Mouse (Mus musculus) T-helper 17 cell (primary cell): ENCODE measurements around the gene Nt5c3b.

ENCODE experiments used
- in situ Hi-C, 2 experiments: fragments of 300-600 bp; cut with MboI, MseI; formaldehyde crosslinking; loops; 1 replicate in 1 of 2; 2 replicates in 1 of 2; pipeline ENCODE4 v1.15.1; 2025; ENCODE audit warnings: high pct_unique_total_duplicates in 2 of 2

The Nt5c3b gene

DNA sequence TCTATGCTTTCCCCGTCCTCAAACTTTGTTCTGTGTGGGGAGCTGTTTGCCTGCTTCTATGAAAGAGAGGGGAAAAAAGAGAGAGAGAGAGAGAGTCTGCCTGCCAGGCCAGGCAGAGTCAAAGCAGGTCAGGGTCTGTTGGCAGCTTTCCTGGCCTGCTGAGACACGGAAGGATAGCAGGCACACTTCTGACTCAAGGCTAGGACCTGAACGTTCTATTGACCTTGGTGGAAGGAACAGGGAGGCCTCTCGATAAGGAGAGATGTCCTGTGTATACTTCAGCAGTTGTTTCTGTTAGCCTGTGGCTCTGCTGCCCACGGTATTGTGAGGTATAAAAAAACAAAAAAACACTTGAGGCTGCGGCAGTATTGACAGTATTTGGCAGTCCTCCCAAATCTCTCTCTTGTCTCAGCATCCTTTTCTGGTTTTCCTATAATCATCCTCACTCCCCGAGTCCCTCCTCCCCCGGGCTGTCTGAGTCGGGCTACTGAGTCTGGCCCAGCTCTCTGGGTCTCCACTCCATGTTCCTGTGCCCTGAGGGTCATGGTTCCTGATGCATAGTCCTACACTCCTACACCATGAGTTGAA, 12.9 kb downstream of the Nt5c3b start:
- in situ Hi-C loops: no loop called here

DNA sequence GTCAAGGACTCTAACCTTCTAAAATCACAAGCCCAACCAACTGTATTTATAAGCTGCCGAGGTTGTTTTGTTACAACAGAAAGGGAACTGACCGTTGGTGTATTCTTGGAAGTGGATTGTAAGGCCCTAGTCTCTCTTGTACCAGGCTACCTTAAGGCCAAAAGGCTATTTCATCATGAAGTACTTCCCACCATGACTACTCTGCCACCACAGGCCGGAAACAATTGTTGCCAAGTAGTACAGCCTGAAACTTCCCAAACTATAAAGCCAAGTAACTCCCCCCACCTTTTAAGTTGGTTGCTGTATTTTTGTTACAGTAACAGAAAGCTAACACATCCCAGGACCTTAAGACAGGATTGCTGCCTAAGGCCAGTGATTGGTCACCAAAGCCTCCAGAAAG, 14.8 kb downstream of the Nt5c3b start:
- in situ Hi-C loops: no loop called here

DNA sequence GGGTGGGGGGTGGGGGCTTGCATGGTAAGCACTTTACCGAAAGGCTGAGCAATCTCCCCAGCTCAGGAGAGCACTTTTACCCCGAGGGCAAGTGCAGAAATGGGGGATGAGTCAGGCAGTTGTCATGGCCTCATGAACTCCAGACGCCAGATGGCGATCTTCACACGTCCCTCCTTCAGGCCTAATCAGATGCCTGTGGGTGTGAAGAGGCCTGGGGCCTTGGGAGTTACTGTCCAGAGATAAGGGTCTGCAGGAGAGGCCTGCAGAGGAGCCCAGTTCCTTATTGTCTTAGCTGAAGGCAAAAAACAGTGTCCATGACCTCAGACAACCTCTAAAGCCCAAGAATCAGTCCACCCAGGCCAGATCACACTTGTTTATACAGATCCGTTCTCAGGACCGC, 15.8 kb downstream of the Nt5c3b start:
- in situ Hi-C loops: no loop called here

DNA sequence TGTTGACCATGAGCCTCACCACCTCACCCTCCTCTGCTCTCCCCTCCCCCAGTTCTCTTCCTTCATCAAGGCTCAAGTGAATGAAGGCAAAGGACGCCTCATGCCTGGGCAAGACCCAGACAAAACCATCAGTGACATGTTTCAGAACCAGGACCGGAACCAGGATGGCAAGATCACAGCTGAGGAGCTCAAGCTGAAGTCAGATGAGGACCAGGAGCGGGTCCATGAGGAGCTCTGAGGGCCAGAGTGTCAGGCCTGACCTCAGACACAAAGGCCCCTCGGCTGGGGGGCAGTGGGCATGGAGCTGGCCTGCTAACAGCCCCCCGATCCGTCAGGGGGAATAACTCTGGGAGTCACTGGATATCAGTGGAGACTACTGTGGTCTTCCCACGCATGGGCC, 17.8 kb downstream of the Nt5c3b start:
- in situ Hi-C loops: no loop called here

DNA sequence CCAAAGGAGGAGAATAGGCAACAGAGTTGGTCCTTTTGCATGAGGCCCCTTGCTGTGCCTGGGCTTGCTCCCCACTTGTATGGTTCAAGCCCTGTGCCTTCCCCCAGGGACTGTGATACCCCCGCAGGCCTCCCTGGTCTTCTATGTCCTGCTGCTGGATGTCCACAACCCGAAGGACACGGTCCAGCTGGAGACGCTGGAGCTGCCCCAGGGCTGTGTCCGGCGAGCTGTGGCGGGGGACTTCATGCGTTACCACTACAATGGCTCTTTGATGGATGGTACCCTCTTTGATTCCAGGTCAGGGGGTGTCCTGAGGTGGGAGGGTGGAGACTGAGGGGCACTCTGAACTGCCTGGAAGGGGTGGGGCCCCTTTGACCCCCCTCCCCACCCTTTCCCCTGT, 20.1 kb downstream of the Nt5c3b start:
- in situ Hi-C loops: no loop called here

DNA sequence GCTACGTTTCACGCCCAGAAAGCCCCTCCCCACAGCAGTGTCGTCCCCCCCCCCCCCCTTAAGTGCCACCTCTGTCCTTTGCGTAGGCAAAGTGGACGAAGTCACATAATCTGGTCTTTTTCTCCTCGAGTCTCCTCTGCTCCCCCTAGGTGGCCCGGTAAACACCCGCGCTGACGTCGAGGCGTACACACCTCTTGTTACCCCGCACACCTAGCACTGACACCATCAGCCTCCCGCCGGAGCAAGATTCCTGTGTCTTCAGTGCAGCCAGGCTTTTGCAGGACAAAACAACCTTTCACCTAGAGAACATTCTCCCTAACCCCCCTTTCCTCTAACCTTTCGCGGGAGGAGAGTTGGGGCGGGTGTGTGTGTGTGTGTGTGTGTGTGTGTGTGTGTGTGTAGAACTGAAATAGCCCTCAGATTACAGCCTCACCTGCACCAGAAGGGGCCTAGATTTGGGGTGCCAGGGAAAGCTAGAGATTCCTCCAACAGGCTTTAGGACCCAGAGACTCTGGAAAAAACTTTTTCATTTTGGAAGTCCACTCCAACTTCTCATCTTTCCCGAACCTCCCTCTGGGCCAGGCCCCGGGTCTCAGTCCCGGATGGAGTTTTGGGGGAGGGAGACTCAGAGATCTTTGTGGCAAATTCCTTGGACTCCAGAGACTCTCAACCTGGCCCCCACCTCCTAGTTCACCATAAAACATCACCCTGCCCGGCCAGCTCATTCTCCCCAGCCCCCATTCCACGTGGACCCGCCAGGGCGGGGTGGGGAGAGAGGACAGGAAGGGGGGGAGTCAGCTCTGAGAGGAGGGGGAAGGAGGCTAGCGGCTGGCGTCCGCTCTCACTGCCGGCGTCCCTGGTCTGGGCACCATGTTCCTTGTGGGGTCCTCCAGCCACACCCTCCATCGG, 26.4 kb downstream of the Nt5c3b start, which contains the start of gene Fkbp10:
TSS of gene Fkbp10 (plus strand) at position 784 of the 909 bp plus-strand sequence.
- in situ Hi-C loops: no loop called here

DNA sequence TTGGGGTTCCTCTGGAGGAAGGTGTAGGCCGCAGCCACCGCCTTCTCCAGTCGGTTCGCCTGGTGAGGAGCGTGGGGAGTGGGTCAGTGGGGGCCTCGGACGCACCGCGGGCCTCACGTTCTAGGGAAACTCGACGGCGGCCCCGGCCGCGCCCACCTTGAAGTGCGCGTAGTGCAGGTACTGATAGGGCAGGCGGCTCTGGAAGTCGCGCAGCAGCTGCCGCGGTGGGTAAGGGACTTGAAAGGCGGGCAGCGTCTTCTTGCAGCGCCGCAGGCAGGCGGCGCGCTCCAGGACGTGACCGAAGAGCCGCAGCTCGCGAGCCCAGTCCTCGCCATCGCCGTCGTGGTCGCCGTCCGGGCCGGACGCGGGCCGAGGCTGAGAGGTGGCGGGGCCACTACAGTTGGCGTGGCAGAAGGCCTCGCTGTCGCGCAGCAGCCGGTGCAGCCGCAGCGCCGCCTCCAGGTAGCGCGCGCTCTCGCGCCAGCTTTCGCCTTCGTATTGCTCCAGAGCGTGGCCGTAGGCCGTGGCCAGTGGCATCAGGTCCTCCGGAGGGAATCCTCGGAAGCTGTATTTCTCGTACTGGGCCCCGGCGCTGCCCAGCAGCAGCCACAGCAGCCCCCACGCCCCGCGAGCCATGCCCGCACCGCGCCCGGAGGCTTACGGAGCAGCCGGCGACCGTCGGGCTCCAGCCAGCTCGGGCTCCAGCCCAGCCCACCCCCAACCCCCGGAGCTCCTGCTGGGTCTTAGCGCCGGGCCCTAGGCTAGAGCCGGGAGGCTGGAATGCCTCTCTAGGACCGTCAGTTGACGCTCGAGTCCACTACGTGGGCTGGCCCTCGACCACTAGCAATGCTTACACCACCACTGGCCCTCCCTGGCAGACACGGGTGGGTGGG, 27.3 kb downstream of the Nt5c3b start, which contains the start of gene P3h4:
TSS of gene P3h4 (minus strand) at position 816 of the 893 bp plus-strand sequence.
- in situ Hi-C loops: no loop called here

DNA sequence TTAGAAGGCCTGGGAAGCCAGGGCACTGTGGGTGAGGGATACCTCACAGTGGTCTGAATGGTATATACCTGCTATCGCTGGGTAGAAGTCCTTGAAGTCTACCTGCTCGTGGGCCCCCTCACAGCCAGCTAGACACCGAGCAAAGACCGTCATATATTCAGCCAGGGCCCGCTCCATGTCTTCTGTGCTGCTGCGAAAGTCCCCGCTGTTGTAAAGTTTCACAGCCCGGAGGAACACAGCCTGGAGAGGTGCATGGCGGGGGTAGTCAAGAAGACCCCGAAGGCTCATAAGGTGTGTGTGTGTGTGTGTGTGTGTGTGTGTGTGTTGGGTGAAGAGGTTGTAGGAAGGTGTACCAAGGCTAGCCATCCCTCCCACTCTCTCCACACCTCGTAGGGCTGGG, 28.1 kb downstream of the Nt5c3b start:
- in situ Hi-C loops: no loop called here

DNA sequence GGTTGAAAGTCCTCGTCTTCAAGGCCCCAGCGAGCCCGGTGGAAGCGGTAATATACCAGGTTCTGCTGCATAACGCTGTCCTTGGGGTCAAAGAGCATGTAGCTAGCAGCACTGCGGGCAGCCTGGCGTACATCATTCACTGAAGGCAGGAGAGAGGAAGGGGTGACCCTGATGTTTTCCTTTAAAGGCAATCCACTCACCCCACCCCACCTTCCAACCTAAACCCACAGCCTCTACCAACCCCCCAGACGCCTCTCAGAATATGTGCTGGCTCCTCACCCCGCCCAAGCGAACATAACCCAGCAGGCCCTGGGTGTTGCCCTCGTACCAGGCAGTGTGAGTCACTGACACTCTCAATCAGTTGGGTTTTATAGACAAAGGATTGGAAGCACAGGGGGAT, 29.9 kb downstream of the Nt5c3b start:
- in situ Hi-C loops: no loop called here

DNA sequence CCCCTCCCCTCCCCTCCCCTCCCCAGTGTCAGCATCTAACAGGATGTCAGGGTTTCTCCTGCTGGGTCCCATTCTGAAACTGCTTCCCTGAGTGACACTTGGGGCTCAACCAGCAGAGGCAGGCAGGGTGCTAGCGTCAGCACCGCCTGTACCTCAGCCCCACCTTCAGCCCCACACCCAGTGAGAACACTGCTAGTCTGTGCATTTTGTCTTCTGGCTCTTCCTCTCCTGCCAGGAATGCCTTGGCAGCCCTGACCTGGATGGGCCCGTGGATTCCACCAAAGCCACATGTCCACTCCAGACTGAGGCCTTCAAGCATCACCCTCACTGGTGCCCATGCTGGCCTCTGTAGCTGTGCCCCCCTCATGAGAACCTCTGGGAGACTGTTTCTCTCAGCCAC, 31.9 kb downstream of the Nt5c3b start:
- in situ Hi-C loops: no loop called here

DNA sequence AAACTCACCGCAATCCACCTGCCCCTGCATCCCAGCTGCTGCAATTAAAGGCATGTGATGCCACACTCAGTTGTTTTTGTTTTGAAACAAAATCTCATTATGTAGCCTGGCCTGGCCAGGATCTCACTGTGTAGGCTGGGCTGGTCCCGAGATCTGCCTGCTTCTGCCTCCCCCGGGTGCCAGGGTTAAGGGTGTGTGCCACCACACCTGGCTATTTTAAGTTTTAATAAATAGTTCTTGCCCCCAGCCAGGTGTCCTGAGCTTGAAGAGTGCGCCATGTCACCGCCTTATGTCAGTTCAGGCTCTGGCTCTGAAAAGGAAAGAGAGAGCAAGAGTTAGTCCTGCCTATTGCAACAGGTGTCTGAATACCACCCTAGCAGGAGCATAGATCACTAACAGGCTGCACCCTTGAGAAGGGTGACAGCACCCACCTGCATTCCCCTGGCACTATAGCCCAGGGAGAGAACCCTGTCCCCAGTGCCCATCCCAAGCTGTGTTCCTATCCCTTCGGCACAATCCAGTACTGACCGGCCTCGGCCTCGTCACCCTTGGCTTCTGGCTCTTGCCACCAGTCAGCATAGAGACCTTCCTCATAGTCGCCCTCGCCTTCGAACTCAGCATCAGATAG, 32.7 kb downstream of the Nt5c3b start:
- in situ Hi-C loops: no loop called here

DNA sequence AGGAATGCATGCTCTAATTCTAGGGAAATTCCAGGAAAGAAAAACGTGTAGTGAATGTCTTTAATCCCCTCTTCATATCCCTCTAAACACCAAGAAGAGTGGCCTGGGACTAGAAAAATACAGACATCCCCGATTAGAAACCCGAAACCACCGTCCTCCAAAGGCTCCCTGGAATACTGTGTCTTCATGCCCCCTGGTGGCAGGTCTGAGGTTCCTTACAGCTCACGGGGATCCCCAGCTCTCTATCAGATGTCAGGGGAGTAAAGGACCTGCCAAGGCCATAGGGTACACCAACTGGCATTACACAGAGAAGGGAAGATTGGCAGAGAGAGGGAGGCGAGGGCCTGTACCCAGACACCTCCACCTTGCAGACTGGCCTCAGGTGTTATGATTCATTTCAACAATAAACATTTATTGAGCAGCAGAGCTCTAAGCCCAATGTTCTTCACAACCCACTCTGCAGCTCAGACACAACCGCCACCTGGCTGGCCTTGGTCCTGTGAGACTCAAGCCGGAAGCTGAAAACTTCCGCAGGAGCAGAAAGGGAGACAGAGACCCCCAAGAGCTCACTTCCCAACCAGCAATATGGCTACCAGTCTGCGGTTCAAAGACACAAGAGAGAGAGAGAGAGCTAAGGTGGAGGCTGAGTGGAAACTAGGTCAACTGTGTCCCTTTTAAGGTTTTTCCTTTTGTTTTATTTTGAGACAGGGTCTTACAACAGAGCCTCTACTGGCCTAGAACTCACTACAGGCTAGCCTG, 33.4 kb downstream of the Nt5c3b start:
- in situ Hi-C loops: no loop called here

DNA sequence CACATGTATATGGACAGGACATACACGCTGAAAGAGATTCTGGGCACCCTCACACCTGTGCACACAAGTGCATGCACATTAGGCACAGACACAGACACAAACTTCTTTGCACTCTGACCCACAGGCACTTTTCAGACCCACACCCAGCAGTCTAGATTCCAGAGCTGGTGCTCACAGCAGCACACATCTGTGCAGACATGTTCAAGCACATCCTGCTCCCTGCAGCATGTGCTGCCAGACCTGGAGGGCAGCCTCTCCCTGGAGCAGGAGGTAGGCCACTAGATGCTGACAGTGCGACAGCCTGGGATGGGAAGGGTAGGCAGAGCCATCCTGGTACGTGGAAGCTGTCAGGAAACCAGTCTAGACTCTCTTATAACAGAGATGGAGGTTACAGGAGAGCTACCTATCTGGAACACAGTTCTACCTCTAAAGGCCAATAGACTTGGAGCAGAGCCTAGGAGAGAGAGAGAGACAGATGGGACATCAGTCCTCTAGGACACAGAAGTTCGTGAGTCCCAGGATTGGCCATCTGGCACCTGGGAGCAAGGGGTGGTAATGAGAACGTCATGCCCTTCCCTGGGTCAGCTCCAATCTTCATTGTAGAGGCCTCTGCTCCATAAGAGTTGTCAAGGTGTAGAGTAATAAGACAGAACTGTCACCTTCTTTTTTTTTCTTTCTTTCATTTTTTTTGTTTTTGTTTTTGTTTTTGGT, 34.5 kb downstream of the Nt5c3b start:
- in situ Hi-C loops: no loop called here

DNA sequence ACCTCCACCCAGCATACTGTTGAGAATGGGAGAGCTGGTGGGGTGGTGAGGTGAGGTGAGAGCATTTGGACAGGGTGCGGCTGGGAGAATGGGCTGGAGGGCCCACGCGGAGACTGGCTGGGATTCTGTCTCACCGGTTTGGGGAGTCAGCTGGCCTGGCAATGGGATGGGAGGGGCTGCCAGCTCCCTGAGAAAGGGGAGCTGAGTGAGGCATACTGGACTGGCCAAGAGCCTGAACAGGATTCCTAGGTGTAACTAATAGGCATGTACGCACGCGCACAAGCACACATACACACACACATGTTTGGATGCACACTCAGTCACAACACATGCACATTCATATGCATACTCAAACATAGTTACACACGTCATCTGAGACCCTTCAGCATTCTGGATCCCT, 35.3 kb downstream of the Nt5c3b start:
- in situ Hi-C loops: no loop called here

DNA sequence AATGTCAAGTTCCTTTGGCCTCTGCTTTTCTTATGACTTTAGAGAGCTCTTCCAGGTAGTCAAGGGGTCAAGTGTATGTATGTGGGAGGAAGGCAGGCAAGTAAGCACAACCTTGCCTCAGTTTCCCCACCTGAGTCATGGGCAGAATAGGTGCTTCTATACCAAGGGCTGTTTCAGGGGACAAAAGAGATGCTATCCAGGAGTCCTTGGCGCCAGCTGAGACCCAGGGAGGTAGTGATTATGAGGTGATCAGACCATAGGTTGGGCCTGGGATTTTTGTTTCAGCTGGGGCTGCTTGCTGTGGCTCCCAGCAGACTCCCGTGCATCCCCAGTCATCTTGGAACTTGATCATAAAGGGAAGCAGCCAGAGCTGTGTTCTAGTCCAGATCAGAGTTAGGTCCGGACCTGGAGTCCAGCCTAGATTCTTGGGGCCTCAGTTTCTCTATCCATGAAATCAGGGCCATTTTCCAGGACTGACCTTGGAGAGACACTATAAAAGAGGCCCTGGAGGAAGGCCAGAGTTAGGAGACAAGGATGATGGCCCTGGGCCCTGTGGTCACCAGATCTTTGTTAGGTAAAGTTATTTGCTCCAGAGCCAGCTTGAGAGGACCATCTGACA, 37.0 kb downstream of the Nt5c3b start:
- in situ Hi-C loops: no loop called here

DNA sequence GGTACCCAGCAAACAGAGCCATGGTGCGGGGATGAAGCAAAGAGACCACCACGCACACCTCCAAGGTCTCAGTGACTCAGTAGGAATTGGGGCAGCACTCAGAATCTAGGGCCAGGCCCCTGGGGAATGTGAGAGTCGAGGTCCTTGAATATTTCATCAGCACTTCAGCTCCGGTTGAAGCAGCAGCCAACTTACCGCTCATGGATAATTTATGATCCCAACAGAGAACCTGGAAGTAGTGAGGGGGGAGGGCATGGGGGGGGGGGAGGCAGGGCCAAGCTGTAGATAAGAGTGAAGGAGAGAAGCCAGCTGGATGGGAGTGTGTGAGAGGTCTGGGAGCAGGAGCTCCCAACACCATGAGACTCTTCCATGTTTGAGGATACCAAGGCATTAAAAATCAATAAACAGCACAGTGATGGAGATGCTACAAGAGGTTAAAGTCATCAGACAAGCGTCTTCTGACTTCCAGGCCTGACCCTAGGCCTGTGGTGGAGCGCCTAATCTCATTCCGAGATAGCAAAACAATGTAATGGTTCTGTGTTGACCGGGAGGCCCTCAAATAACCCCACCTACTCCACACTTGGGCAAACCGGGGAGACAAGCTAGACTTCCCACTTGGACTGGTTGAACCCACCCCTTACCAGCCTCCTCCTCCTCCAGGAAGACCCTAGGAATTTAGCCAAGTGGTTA, 38.0 kb downstream of the Nt5c3b start:
- in situ Hi-C loops: no loop called here

DNA sequence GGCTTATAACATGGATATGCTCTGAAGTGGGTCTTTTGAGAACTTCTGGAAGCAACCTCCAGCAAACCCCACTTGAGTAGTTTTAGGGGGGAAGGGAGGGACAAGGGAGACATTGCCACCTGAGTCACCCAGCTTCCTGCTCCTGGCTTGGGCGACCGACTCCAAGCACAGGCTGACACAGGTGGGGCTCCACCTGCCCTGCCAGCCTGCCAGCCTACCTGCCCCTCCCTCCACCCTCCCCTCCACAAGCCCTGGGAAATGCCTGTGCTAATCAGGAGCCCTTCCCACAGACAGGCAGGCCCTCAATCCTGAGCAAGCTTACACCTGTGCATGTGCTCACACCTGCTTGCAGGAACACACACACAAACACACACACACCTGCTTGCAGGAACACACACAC, 38.9 kb downstream of the Nt5c3b start:
- in situ Hi-C loops: no loop called here

DNA sequence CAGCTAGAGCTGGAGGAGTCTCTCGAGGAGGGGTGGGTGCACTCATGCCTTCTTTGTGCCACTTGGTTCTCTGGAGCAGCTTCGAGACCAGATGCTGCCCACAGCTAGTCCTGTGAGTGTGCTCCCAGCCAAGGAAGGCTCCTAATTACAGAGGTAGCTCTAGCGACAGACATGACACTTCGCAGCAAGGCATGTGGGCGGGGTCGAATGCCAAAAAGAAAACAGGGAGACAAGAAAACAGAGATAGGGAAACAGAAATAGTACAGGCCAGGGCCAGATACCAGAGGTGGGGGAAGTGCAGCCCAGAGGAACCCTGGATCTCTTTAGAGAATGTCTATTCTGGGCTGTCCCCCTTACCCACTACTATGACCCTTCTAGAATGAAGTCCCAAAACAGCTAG, 39.4 kb downstream of the Nt5c3b start:
- in situ Hi-C loops: no loop called here

DNA sequence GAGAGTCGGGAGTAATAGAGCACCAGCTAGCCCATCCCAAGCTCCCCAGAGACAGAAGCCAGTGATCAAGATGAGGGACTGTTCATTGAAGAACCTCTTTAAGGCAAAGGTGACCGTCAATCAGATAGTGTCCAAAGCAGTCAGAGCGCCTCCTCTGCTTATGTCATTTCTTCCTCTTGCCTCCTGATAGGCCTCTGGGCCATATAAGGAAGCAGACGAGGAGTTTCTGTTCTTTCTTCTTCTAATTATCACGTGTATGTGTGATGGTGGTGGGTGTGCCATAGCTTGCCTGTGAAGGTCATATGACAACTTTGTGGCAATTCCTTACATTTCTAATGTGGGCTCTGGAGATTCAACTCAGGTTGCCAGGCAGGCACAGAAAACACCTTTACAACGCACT, 40.8 kb downstream of the Nt5c3b start:
- in situ Hi-C loops: no loop called here
